Mouse (Mus musculus): ENCODE data around the gene Elp5.

DNA sequence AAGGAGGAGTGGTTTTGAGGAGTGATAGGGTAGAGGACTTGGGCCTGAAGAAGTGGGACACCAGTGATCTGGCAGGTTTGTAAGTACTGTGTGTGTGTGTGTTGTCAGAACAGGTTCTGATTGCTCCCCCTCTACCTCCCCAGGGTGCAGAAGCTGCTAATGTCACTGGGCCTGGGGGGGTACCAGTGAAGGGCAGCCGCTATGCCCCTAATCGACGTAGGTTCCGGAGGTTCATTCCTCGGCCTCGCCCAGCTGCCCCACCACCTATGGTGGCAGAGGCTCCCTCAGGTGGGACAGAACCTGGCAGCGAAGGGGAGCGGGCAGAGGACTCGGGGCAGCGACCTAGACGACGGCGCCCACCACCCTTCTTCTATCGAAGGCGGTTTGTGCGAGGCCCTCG is 42.6 kb downstream of the Elp5 start:
- TF ChIP-seq CTCF (IDR thresholded peaks at IDR 0.05; ENCODE audit: borderline replicate concordance, control insufficient read depth, extremely low read depth, insufficient read depth, low read length, poor library complexity) (no peak), POLR2A (IDR thresholded peaks at IDR 0.05; ENCODE audit: control insufficient read depth, extremely low read depth, insufficient read depth, low read length, poor library complexity) (no peak)
